Mouse (Mus musculus) heart, embryonic 12.5 days (tissue): ENCODE measurements around the gene Cd72. TPM values are rescaled to one million over a fixed set of nuclear protein-coding genes. Genes with fewer than 3 reads are reported as not detected.

Experiments
- ATAC-seq: fragments of 200-750 bp; cut with Nextera tagmentation; 2 replicates; pipeline ENCODE4 v1.8.0; 2017; ENCODE audit warnings: moderate TSS enrichment, moderate library complexity; ENCODE audit not compliant: insufficient number of reproducible peaks, low FRiP score
- H3K27ac ChIP-seq: fragments of 300-500 bp; sonication (generic); 2 replicates; pipeline ENCODE4 v1.5.1; 2016; ENCODE audit warnings: mild to moderate bottlenecking, moderate library complexity; ENCODE audit not compliant: poor library complexity, severe bottlenecking
- H3K27me3 ChIP-seq: fragments of 300-500 bp; sonication (generic); replicated peaks from 2 replicates; pipeline ENCODE4 v1.6.1; 2016; ENCODE audit warnings: mild to moderate bottlenecking, moderate library complexity
- H3K36me3 ChIP-seq: fragments of 300-500 bp; sonication (generic); 2 replicates; pipeline ENCODE4 v1.6.1; 2016; ENCODE audit warnings: mild to moderate bottlenecking, moderate library complexity
- H3K4me1 ChIP-seq: fragments of 300-500 bp; sonication (generic); replicated peaks from 2 replicates; pipeline ENCODE4 v1.6.1; 2016; ENCODE audit warnings: mild to moderate bottlenecking
- H3K4me2 ChIP-seq: fragments of 300-500 bp; sonication (generic); 2 replicates; pipeline ENCODE4 v1.6.1; 2016; ENCODE audit warnings: mild to moderate bottlenecking, moderate library complexity
- H3K4me3 ChIP-seq: fragments of 300-500 bp; sonication (generic); 2 replicates; pipeline ENCODE4 v1.5.1; 2016; ENCODE audit warnings: mild to moderate bottlenecking
- H3K9ac ChIP-seq: fragments of 300-500 bp; sonication (generic); 2 replicates; pipeline ENCODE4 v1.6.1; 2016; ENCODE audit warnings: mild to moderate bottlenecking, moderate library complexity
- H3K9me3 ChIP-seq: fragments of 300-500 bp; sonication (generic); replicated peaks from 2 replicates; pipeline ENCODE4 v1.6.1; 2016; ENCODE audit warnings: mild to moderate bottlenecking, moderate library complexity
- WGBS: fragments of 180-500 bp; shearing (Covaris S2); methylation state at CpG from one replicate; pipeline ENCODE4 v1.1.7; 2016; 5-methylcytosine and 5-hydroxymethylcytosine counted together
- polyA plus RNA-seq: library from polyadenylated mRNA; unstranded; fragments of >200 nt; fragmentation: Nextera tagmentation; extraction: Ambion mirVana; gene quantifications from 2 replicates; pipeline ENCODE4 v1.2.1, GENCODE M21; 2016

Gene Cd72
- polyA plus RNA-seq, 1 experiment from 2014 or later, result 2.0 TPM

GRCm38 (mm10) chr4:43427501-43428179 is 26.8 kb downstream of the Cd72 start:
- H3K4me3 ChIP-seq, result no peak overlapping the region
- H3K9ac ChIP-seq, result 0 out of 2 replicates have a peak overlapping the region, but pooled peaks have one; percentile 21
- peak overlapping the region; percentile 9; the same call in 1 of the 2 replicates for H3K4me2 ChIP-seq
- ATAC-seq, result no peak
- no peak overlapping the region for H3K27ac ChIP-seq
- H3K9me3 ChIP-seq, result no peaks in the 10 kb centered on the region
- H3K27me3 ChIP-seq, result peaks cover 63% of the 10 kb centered on the region
- H3K4me1 ChIP-seq, result peaks cover 30% of the 10 kb centered on the region
- 26% methylated on average over 23 of the region's 23 CpGs for WGBS
- peaks cover 41% of the 10 kb centered on the region for H3K36me3 ChIP-seq

GRCm38 (mm10) chr4:43426487-43426886 is 27.9 kb downstream of the Cd72 start:
- 60% methylated on average over 10 of the region's 10 CpGs for WGBS
- H3K4me2 ChIP-seq, result no peak overlapping the region
- H3K4me3 ChIP-seq, result no peak overlapping the region
- peaks cover 63% of the 10 kb centered on the region for H3K27me3 ChIP-seq
- H3K4me1 ChIP-seq, result peaks cover 30% of the 10 kb centered on the region
- no peak for ATAC-seq
- peaks cover 53% of the 10 kb centered on the region for H3K36me3 ChIP-seq
- H3K27ac ChIP-seq, result no peak overlapping the region
- H3K9ac ChIP-seq, result no peak overlapping the region
- no peaks in the 10 kb centered on the region for H3K9me3 ChIP-seq

DNA sequence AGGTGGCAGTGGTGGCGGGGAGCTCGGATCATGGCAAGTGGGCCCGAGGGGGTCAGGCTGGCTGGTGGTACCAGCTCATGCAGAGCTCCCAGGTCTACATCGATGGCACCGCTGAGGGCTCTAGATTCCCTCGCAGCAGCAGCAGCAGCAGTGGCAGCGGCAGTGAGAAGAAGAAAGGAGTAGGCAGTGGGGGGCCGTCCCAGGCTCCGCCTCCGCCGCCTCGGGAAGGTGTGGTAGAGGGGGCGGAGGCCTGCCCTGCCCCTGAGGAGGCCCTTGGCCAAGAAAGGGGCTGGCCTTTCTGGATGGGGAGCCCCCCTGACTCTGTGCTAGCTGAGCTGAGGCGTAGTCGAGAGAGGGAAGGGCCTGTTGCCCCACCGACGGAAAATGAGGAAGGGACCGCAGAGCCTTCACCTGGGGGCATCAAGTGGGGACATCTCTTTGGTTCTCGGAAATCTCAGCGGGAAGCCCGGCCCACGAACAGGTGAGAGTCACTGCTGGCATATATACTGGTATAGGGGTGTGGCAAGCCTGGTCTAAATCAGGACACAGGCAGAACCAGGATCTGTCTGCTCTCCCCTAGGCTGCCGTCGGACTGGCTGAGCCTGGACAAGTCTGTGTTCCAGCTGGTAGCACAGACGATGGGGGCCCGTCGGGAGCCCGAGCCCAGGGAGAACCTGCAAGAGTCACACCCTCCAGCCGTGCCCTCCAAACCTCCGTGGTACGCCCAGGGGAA is 28.6 kb downstream of the Cd72 start:
- Histone ChIP-seq H3K27me3 (peaks cover 63% of the 10 kb centered on the region), H3K4me1 (peaks cover 30% of the 10 kb centered on the region), H3K36me3 (peaks cover 55% of the 10 kb centered on the region), H3K27ac (no peak overlapping the region), H3K4me2 (peak overlapping the region; percentile 46; the same call in 1 of the 2 replicates), H3K4me3 (no peak overlapping the region), H3K9ac (peak overlapping the region; percentile 50; the same call in 1 of the 2 replicates), H3K9me3 (no peaks in the 10 kb centered on the region)
- no peak for ATAC-seq
- 36% methylated on average over 31 of the region's 31 CpGs for WGBS

- Histone ChIP-seq H3K36me3 (peaks cover 55% of the 10 kb centered on the region), H3K4me3 (no peak overlapping the region), H3K4me2 (peak overlapping the region; percentile 46; the same call in 1 of the 2 replicates), H3K9ac (peak overlapping the region; percentile 50; the same call in 1 of the 2 replicates), H3K27me3 (peaks cover 62% of the 10 kb centered on the region), H3K9me3 (no peaks in the 10 kb centered on the region), H3K4me1 (peaks cover 31% of the 10 kb centered on the region), H3K27ac (no peak overlapping the region)
- no peak for ATAC-seq
- 29% methylated on average over 14 of the region's 14 CpGs for WGBS
These were observed 29.2 kb downstream of the Cd72 start for GRCm38 (mm10) chr4:43425197-43425596.

DNA sequence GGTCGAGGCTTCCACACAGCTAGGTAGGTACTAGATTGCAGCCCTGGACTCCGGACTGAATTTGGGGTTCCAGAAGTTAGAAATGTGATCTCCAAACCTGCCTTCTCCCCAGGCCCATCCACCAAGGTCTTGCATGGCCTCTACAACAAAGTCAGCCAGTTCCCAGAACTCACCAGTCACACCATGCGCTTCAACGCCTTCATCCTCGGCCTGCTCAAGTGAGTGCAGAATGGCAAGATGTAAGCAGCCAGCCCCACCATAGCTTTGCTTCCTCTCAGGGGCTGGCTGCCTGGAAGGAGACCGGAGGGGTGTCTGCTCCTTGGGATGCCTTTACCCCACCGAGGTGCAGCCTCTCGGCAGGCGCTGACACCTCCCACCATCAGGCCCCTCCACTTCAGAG is 30.4 kb downstream of the Cd72 start:
- Histone ChIP-seq H3K27ac (no peak overlapping the region), H3K9ac (no peak overlapping the region), H3K36me3 (peaks cover 55% of the 10 kb centered on the region), H3K4me1 (peaks cover 36% of the 10 kb centered on the region), H3K4me3 (no peak overlapping the region), H3K9me3 (no peaks in the 10 kb centered on the region), H3K4me2 (no peak overlapping the region), H3K27me3 (peaks cover 54% of the 10 kb centered on the region)
- WGBS, result 77% methylated on average over 9 of the region's 9 CpGs
- ATAC-seq, result no peak

GRCm38 (mm10) chr4:43423267-43423934 is 31.0 kb downstream of the Cd72 start:
- no peak overlapping the region for H3K4me3 ChIP-seq
- H3K36me3 ChIP-seq, result peaks cover 59% of the 10 kb centered on the region

DNA sequence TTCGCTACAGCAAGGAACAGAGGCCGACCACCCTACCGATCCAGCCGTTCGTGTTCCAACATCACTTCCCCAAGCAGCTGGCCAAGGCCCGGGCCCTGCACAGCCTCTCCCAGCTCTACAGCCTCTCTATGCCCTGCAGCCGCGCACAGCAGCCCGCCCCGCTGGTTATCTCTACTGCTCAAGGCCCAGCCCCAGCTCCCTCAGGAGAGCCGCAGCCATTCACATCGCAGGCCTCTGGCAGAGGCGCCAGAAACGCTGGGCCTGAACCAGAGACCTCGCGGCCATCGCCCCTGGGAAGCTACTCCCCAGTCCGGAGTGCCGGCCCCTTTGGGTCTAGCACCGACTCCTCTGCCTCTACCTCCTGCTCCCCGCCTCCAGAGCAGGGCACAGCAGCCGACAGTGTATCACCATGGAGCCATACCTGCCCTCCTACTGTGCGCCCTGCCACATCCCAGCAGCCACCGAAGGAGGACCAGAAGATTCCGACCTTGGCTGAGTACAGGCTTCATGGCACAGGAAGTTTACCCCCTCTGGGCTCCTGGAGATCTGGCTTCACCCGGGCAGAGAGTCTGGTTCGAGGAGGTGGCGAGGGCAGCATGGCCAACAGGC is 32.7 kb downstream of the Cd72 start:
- 63% methylated on average over 28 of the region's 28 CpGs for WGBS
- Histone ChIP-seq H3K4me1 (peaks cover 40% of the 10 kb centered on the region), H3K9me3 (no peaks in the 10 kb centered on the region), H3K4me2 (no peak overlapping the region), H3K27ac (no peak overlapping the region), H3K27me3 (peaks cover 37% of the 10 kb centered on the region), H3K36me3 (peaks cover 65% of the 10 kb centered on the region), H3K9ac (no peak overlapping the region), H3K4me3 (no peak overlapping the region)
- no peak for ATAC-seq

More at GRCm38 (mm10) chr4:43423267-43423934, 31.0 kb downstream of the Cd72 start:
- H3K27me3 ChIP-seq, result peaks cover 54% of the 10 kb centered on the region
- no peak overlapping the region for H3K27ac ChIP-seq
- peaks cover 34% of the 10 kb centered on the region for H3K4me1 ChIP-seq
- no peak overlapping the region for H3K4me2 ChIP-seq
- no peak overlapping the region for H3K9ac ChIP-seq
- no peaks in the 10 kb centered on the region for H3K9me3 ChIP-seq
- ATAC-seq, result no peak
- 81% methylated on average over 20 of the region's 20 CpGs for WGBS

GRCm38 (mm10) chr4:43420305-43420704 is 34.1 kb downstream of the Cd72 start:
- Histone ChIP-seq H3K4me3 (no peak overlapping the region), H3K27me3 (peaks cover 23% of the 10 kb centered on the region), H3K27ac (no peak overlapping the region), H3K36me3 (peaks cover 65% of the 10 kb centered on the region), H3K9ac (no peak overlapping the region), H3K9me3 (no peaks in the 10 kb centered on the region), H3K4me1 (peaks cover 32% of the 10 kb centered on the region), H3K4me2 (no peak overlapping the region)
- no peak for ATAC-seq
- 5% methylated on average over 6 of the region's 6 CpGs for WGBS

GRCm38 (mm10) chr4:43419801-43420281 is 34.6 kb downstream of the Cd72 start:
- no peaks in the 10 kb centered on the region for H3K9me3 ChIP-seq
- no peak for ATAC-seq
- no peak overlapping the region for H3K4me2 ChIP-seq
- peaks cover 18% of the 10 kb centered on the region for H3K27me3 ChIP-seq
- H3K4me3 ChIP-seq, result no peak overlapping the region
- no peak overlapping the region for H3K9ac ChIP-seq
- peaks cover 30% of the 10 kb centered on the region for H3K4me1 ChIP-seq
- H3K27ac ChIP-seq, result no peak overlapping the region
- 65% methylated on average over 9 of the region's 9 CpGs for WGBS
- peaks cover 65% of the 10 kb centered on the region for H3K36me3 ChIP-seq

- no peak for ATAC-seq
- Histone ChIP-seq H3K4me3 (no peak overlapping the region), H3K27me3 (peaks cover 11% of the 10 kb centered on the region; the same call in 1 of the 2 replicates), H3K4me2 (no peak overlapping the region), H3K9ac (no peak overlapping the region), H3K36me3 (peaks cover 65% of the 10 kb centered on the region), H3K4me1 (peaks cover 31% of the 10 kb centered on the region), H3K27ac (no peak overlapping the region), H3K9me3 (no peaks in the 10 kb centered on the region)
- WGBS, result 49% methylated on average over 15 of the region's 15 CpGs
These were observed 35.3 kb downstream of the Cd72 start for GRCm38 (mm10) chr4:43418973-43419656.
